Mouse (Mus musculus) hindbrain, embryonic 10.5 days (tissue): ENCODE results near the gene Thap12. TPM values are rescaled to one million over a fixed set of nuclear protein-coding genes. Genes with fewer than 3 reads are reported as not detected.

ENCODE experiments used
- DNase-seq: peaks from one replicate; pipeline ENCODE4 v3.0.0-alpha.2; 2017; ENCODE audit warnings: low spot score
- H3K27ac ChIP-seq: fragments of 300-500 bp; sonication (generic); 2 replicates; pipeline ENCODE4 v1.5.1; 2016; ENCODE audit warnings: mild to moderate bottlenecking, moderate library complexity
- H3K27me3 ChIP-seq: fragments of 300-500 bp; sonication (generic); 2 replicates; pipeline ENCODE4 v1.6.1; 2016; ENCODE audit warnings: mild to moderate bottlenecking; ENCODE audit not compliant: poor library complexity, insufficient read depth, severe bottlenecking
- H3K36me3 ChIP-seq: fragments of 300-500 bp; sonication (generic); 2 replicates; pipeline ENCODE4 v1.6.1; 2016; ENCODE audit warnings: mild to moderate bottlenecking, moderate library complexity
- H3K4me1 ChIP-seq: fragments of 300-500 bp; sonication (generic); replicated peaks from 2 replicates; pipeline ENCODE4 v1.6.1; 2016; ENCODE audit warnings: mild to moderate bottlenecking
- H3K4me3 ChIP-seq: fragments of 300-500 bp; sonication (generic); 2 replicates; pipeline ENCODE4 v1.5.1; 2016; ENCODE audit warnings: mild to moderate bottlenecking, moderate library complexity
- H3K9me3 ChIP-seq: fragments of 300-500 bp; sonication (generic); 2 replicates; pipeline ENCODE4 v1.6.1; 2016; ENCODE audit warnings: mild to moderate bottlenecking, moderate library complexity
- WGBS: fragments of 180-500 bp; shearing (Covaris S2); methylation state at CpG from one replicate; pipeline ENCODE4 v1.1.7; 2016; 5-methylcytosine and 5-hydroxymethylcytosine counted together
- polyA plus RNA-seq: library from polyadenylated mRNA; unstranded; fragments of >200 nt; fragmentation: Nextera tagmentation; extraction: Ambion mirVana; gene quantifications from 2 replicates; pipeline ENCODE4 v1.2.1, GENCODE M21; 2016

Thap12 gene
- polyA plus RNA-seq, 1 experiment from 2014 or later: 57.4 TPM

GRCm38 (mm10) chr7:98704276-98704675 is 1.4 kb downstream of the Thap12 start:
- Histone ChIP-seq H3K36me3 (peaks cover 5% of the 10 kb centered on the region), H3K27ac (0 out of 2 replicates have a peak overlapping the region, but pooled peaks have one; percentile 94), H3K9me3 (no peaks in the 10 kb centered on the region), H3K4me3 (peak overlapping the region; percentile 82), H3K27me3 (no peaks in the 10 kb centered on the region), H3K4me1 (peaks cover 27% of the 10 kb centered on the region)
- DNase-seq: no peak
- WGBS: 77% methylated on average over 5 of the region's 5 CpGs

GRCm38 (mm10) chr7:98713661-98714060 is 10.8 kb downstream of the Thap12 start:
- peaks cover 97% of the 10 kb centered on the region for H3K36me3 ChIP-seq
- no peak overlapping the region for H3K4me3 ChIP-seq
- H3K27me3 ChIP-seq: no peaks in the 10 kb centered on the region
- H3K27ac ChIP-seq: no peak overlapping the region
- WGBS: 93% methylated on average over 3 of the region's 3 CpGs
- no peaks in the 10 kb centered on the region for H3K4me1 ChIP-seq
- H3K9me3 ChIP-seq: no peaks in the 10 kb centered on the region
- DNase-seq: no peak

GRCm38 (mm10) chr7:98717438-98717837 is 14.5 kb downstream of the Thap12 start:
- Histone ChIP-seq H3K27ac (no peak overlapping the region), H3K36me3 (peaks cover 66% of the 10 kb centered on the region), H3K27me3 (no peaks in the 10 kb centered on the region), H3K9me3 (no peaks in the 10 kb centered on the region), H3K4me3 (no peak overlapping the region), H3K4me1 (no peaks in the 10 kb centered on the region)
- DNase-seq: no peak
- 75% methylated on average over 3 of the region's 3 CpGs for WGBS

- Histone ChIP-seq H3K36me3 (peaks cover 43% of the 10 kb centered on the region), H3K27me3 (no peaks in the 10 kb centered on the region), H3K9me3 (no peaks in the 10 kb centered on the region), H3K27ac (no peak overlapping the region), H3K4me1 (no peaks in the 10 kb centered on the region), H3K4me3 (no peak overlapping the region)
- WGBS: 93% methylated on average over 3 of the region's 3 CpGs
- DNase-seq: no peak
Measured at GRCm38 (mm10) chr7:98719761-98720160, 16.9 kb downstream of the Thap12 start.

GRCm38 (mm10) chr7:98720731-98721130 is 17.8 kb downstream of the Thap12 start:
- Histone ChIP-seq H3K27me3 (no peaks in the 10 kb centered on the region), H3K27ac (no peak overlapping the region)
- 64% methylated on average over 3 of the region's 3 CpGs for WGBS

GRCm38 (mm10) chr7:98721172-98721571 is 18.3 kb downstream of the Thap12 start:
- no peaks in the 10 kb centered on the region for H3K4me1 ChIP-seq
- no peak for DNase-seq
- H3K4me3 ChIP-seq: no peak overlapping the region
- H3K27me3 ChIP-seq: no peaks in the 10 kb centered on the region
- H3K36me3 ChIP-seq: peaks cover 29% of the 10 kb centered on the region
- H3K9me3 ChIP-seq: no peaks in the 10 kb centered on the region
- 84% methylated on average over 5 of the region's 5 CpGs for WGBS
- no peak overlapping the region for H3K27ac ChIP-seq

More at GRCm38 (mm10) chr7:98720731-98721130, 17.8 kb downstream of the Thap12 start:
- Histone ChIP-seq H3K36me3 (peaks cover 33% of the 10 kb centered on the region), H3K4me1 (no peaks in the 10 kb centered on the region), H3K9me3 (no peaks in the 10 kb centered on the region), H3K4me3 (no peak overlapping the region)
- DNase-seq: no peak

GRCm38 (mm10) chr7:98721623-98722022 is 18.7 kb downstream of the Thap12 start:
- H3K27ac ChIP-seq: no peak overlapping the region
- H3K4me3 ChIP-seq: no peak overlapping the region
- H3K4me1 ChIP-seq: no peaks in the 10 kb centered on the region
- DNase-seq: no peak
- no peaks in the 10 kb centered on the region for H3K27me3 ChIP-seq
- WGBS: 86% methylated on average over 6 of the region's 6 CpGs
- no peaks in the 10 kb centered on the region for H3K9me3 ChIP-seq
- peaks cover 24% of the 10 kb centered on the region for H3K36me3 ChIP-seq

- Histone ChIP-seq H3K36me3 (no peaks in the 10 kb centered on the region), H3K4me3 (no peak overlapping the region), H3K27ac (no peak overlapping the region), H3K9me3 (no peaks in the 10 kb centered on the region), H3K27me3 (peaks cover 21% of the 10 kb centered on the region; the same call in 1 of the 2 replicates), H3K4me1 (peaks cover 25% of the 10 kb centered on the region)
- peak; percentile 2 for DNase-seq
- WGBS: 79% methylated on average over 6 of the region's 6 CpGs
Measured at GRCm38 (mm10) chr7:98725686-98726195, 22.8 kb downstream of the Thap12 start.

- Histone ChIP-seq H3K4me3 (no peak overlapping the region), H3K27me3 (peaks cover 24% of the 10 kb centered on the region; the same call in 1 of the 2 replicates), H3K36me3 (no peaks in the 10 kb centered on the region), H3K9me3 (no peaks in the 10 kb centered on the region), H3K4me1 (peaks cover 25% of the 10 kb centered on the region), H3K27ac (no peak overlapping the region)
- WGBS: 88% methylated on average over 1 of the region's 1 CpGs
- peak; percentile 25 for DNase-seq
Measured at GRCm38 (mm10) chr7:98727986-98728385, 25.1 kb downstream of the Thap12 start.

GRCm38 (mm10) chr7:98728499-98728898 is 25.6 kb downstream of the Thap12 start:
- 84% methylated on average over 3 of the region's 3 CpGs for WGBS
- Histone ChIP-seq H3K4me1 (peaks cover 25% of the 10 kb centered on the region), H3K4me3 (no peak overlapping the region), H3K27ac (peak overlapping the region; percentile 29; the same call in 1 of the 2 replicates), H3K36me3 (no peaks in the 10 kb centered on the region), H3K27me3 (peaks cover 24% of the 10 kb centered on the region; the same call in 1 of the 2 replicates), H3K9me3 (no peaks in the 10 kb centered on the region)
- DNase-seq: no peak

- H3K36me3 ChIP-seq: no peaks in the 10 kb centered on the region
- peak; percentile 38 for DNase-seq
- H3K9me3 ChIP-seq: no peaks in the 10 kb centered on the region
- H3K4me3 ChIP-seq: peak overlapping the region; percentile 32
- peaks cover 26% of the 10 kb centered on the region; the same call in 1 of the 2 replicates for H3K27me3 ChIP-seq
- H3K27ac ChIP-seq: no peak overlapping the region; the same call in 1 of the 2 replicates
- 20% methylated on average over 19 of the region's 19 CpGs for WGBS
- H3K4me1 ChIP-seq: peaks cover 29% of the 10 kb centered on the region
Measured at GRCm38 (mm10) chr7:98729661-98730271, 26.9 kb downstream of the Thap12 start.

GRCm38 (mm10) chr7:98733958-98734357 is 31.1 kb downstream of the Thap12 start:
- Histone ChIP-seq H3K27me3 (peaks cover 28% of the 10 kb centered on the region), H3K36me3 (no peaks in the 10 kb centered on the region), H3K4me1 (peaks cover 28% of the 10 kb centered on the region), H3K9me3 (no peaks in the 10 kb centered on the region), H3K27ac (no peak overlapping the region), H3K4me3 (no peak overlapping the region)
- DNase-seq: no peak
- WGBS: 89% methylated on average over 4 of the region's 4 CpGs

GRCm38 (mm10) chr7:98734876-98735275 is 32.0 kb downstream of the Thap12 start:
- peak; percentile 27 for DNase-seq
- H3K36me3 ChIP-seq: no peaks in the 10 kb centered on the region

More at GRCm38 (mm10) chr7:98734876-98735275, 32.0 kb downstream of the Thap12 start:
- Histone ChIP-seq H3K4me1 (peaks cover 23% of the 10 kb centered on the region), H3K9me3 (no peaks in the 10 kb centered on the region), H3K27me3 (peaks cover 19% of the 10 kb centered on the region), H3K4me3 (no peak overlapping the region), H3K27ac (peak overlapping the region; percentile 35; the same call in 1 of the 2 replicates)
- 28% methylated on average over 10 of the region's 10 CpGs for WGBS
